Mouse (Mus musculus): ENCODE measurements at regions not wholly inside any gene's neighbourhood (a gene's known extent, or its start where the extent isn't known, plus 50 kb on each side); places are given as distances from the start of the nearest gene placed in this dataset.

DNA sequence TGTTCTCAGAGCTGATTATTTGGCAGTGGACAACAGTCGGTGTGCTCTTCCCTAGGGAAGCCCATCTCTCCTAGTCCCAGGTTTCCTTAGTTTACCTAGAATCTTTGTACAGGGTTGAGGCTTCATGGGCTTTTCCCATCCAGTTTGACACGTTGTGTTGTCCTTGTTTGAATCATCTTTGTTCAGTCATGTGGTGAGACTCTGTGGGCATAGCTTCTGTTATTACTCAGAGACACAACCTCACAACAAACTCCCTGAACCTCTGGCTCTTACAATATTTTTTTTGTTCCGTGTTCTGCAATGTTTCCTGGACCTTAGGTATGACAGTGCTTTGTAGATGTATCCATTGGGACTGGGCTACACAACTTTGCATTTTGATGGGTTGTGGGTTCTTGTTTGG lies 132.9 kb upstream of the Dlx6 start:
- TF ChIP-seq POLR2A (IDR thresholded peaks at IDR 0.05; ENCODE audit: low read depth, low read length) (no peak), CTCF (conservative IDR thresholded peaks at IDR 0.05; ENCODE audit: insufficient read depth, insufficient read length, low read depth, low read length) (no peak)
